Mouse (Mus musculus) embryonic facial prominence, embryonic 11.5 days (tissue): Measurements from ENCODE around the gene Zdhhc7. TPM values are rescaled to one million over a fixed set of nuclear protein-coding genes. Genes with fewer than 3 reads are reported as not detected.
A peak's percentile ranks its signal among the peaks of the same experiment; 100 is the strongest.

ENCODE experiments used
- ATAC-seq: fragments of 200-750 bp; cut with Nextera tagmentation; replicated peaks from 2 replicates; pipeline ENCODE4 v1.8.0; 2017; ENCODE audit warnings: low read depth; ENCODE audit not compliant: insufficient number of reproducible peaks, low FRiP score, low TSS enrichment
- DNase-seq: peaks from one replicate; pipeline ENCODE4 v3.0.0-alpha.2; 2015; ENCODE audit warnings: low spot score
- H3K27ac ChIP-seq: fragments of 300-500 bp; sonication (generic); replicated peaks from 2 replicates; pipeline ENCODE4 v1.5.1; 2014; ENCODE audit warnings: mild to moderate bottlenecking, low read depth, low read length, control low read depth
- H3K27me3 ChIP-seq: fragments of 300-500 bp; sonication (generic); 2 replicates; pipeline ENCODE4 v1.6.1; 2014; ENCODE audit warnings: mild to moderate bottlenecking, low read length, moderate library complexity, mixed read lengths; ENCODE audit not compliant: control insufficient read depth, insufficient read depth
- H3K36me3 ChIP-seq: fragments of 300-500 bp; sonication (generic); replicated peaks from 2 replicates; pipeline ENCODE4 v1.6.1; 2014; ENCODE audit warnings: low read depth, mild to moderate bottlenecking, low read length, moderate library complexity, mixed read lengths; ENCODE audit not compliant: control insufficient read depth, insufficient read depth
- H3K4me1 ChIP-seq: fragments of 300-500 bp; sonication (generic); 2 replicates; pipeline ENCODE4 v1.6.1; 2014; ENCODE audit warnings: low read length, mixed read lengths; ENCODE audit not compliant: control insufficient read depth, insufficient read depth
- H3K4me2 ChIP-seq: fragments of 300-500 bp; sonication (generic); 2 replicates; pipeline ENCODE4 v1.6.1; 2014; ENCODE audit warnings: low read depth, mild to moderate bottlenecking, control low read depth, low read length, moderate library complexity
- H3K4me3 ChIP-seq: fragments of 300-500 bp; sonication (generic); 2 replicates; pipeline ENCODE4 v1.5.1; 2014; ENCODE audit warnings: low read depth, low read length, control low read depth
- H3K9ac ChIP-seq: fragments of 300-500 bp; sonication (generic); replicated peaks from 2 replicates; pipeline ENCODE4 v1.6.1; 2014; ENCODE audit warnings: mild to moderate bottlenecking, control low read depth, low read length
- H3K9me3 ChIP-seq: fragments of 300-500 bp; sonication (generic); replicated peaks from 2 replicates; pipeline ENCODE4 v1.6.1; 2016; ENCODE audit warnings: mild to moderate bottlenecking, low read length, inconsistent platforms, mixed read lengths; ENCODE audit not compliant: control insufficient read depth
- WGBS: fragments of 180-500 bp; shearing (Covaris S2); extraction: QIAGEN DNeasy Blood & Tissue Kit; methylation state at CpG from one replicate; pipeline ENCODE4 v1.1.7; 2014; 5-methylcytosine and 5-hydroxymethylcytosine counted together
- polyA plus RNA-seq: library from polyadenylated mRNA; unstranded; fragments of >200 nt; fragmentation: Nextera tagmentation; extraction: Ambion mirVana; gene quantifications from 2 replicates; pipeline ENCODE4 v1.2.1, GENCODE M21; 2014

Zdhhc7 gene
- polyA plus RNA-seq, 1 experiment from 2014 or later: 23.8 TPM

DNA sequence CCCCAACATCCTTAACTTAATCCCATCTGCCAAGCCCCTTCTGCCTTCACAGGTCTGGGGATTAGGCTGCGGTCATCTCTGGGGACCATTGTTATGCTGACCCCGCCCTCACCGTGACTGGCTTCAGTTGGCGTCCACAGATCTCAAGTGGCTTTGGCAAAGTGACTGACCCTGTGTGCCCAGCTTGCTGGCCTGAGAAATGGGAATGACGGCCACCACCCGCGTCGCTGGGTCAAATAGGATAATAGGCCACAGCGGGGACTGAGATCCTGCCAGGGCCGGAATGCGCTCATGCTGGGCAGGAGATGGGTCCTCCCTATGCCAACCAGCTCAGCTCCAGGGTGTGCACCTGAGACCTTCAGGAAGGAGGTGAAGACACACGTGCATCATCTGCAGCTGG, 62.5 kb downstream of the Zdhhc7 start:
- Histone ChIP-seq H3K27me3 (no peaks in the 10 kb centered on the region), H3K4me3 (no peak overlapping the region), H3K36me3 (no peaks in the 10 kb centered on the region), H3K9me3 (no peaks in the 10 kb centered on the region), H3K4me2 (no peak overlapping the region), H3K4me1 (peaks cover 4% of the 10 kb centered on the region), H3K9ac (no peak overlapping the region), H3K27ac (no peak overlapping the region)
- DNase-seq (no peak), ATAC-seq (no peak)
- 90% methylated on average over 12 of the region's 12 CpGs for WGBS

- ATAC-seq: no peak
These were observed 63.7 kb downstream of the Zdhhc7 start for GRCm38 (mm10) chr8:120037611-120038010.

DNA sequence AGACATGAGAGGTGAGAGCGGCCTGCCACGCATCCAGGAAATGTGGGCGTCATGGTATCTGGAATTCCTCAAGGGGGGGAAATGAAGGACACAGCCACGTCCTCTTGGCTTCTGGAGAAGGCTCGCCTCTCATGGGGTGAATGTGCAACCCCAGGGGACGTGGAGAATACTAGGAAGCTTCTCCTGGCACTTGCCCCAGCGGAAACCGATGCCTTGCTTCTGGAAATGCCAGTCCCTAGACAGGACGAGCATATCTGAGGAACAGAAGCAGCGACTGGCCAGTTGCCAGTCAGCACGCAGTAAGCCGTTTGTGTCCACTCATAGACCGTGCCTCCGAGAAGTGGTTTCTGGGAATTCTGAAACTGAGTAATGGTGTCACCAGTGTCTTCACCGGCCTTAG, 64.1 kb downstream of the Zdhhc7 start:
- Histone ChIP-seq H3K4me2 (no peak overlapping the region), H3K36me3 (no peaks in the 10 kb centered on the region), H3K9ac (no peak overlapping the region), H3K4me1 (peaks cover 4% of the 10 kb centered on the region), H3K4me3 (no peak overlapping the region), H3K27ac (no peak overlapping the region), H3K9me3 (no peaks in the 10 kb centered on the region), H3K27me3 (no peaks in the 10 kb centered on the region)
- DNase-seq: no peak
- WGBS: 83% methylated on average over 15 of the region's 15 CpGs
- no peak for ATAC-seq

More at GRCm38 (mm10) chr8:120037611-120038010, 63.7 kb downstream of the Zdhhc7 start:
- Histone ChIP-seq H3K9ac (no peak overlapping the region), H3K27ac (no peak overlapping the region), H3K36me3 (no peaks in the 10 kb centered on the region), H3K9me3 (no peaks in the 10 kb centered on the region), H3K4me2 (no peak overlapping the region), H3K27me3 (no peaks in the 10 kb centered on the region), H3K4me1 (peaks cover 4% of the 10 kb centered on the region), H3K4me3 (no peak overlapping the region)
- no peak for DNase-seq
- 85% methylated on average over 8 of the region's 8 CpGs for WGBS

- H3K27me3 ChIP-seq: no peaks in the 10 kb centered on the region
- H3K9ac ChIP-seq: no peak overlapping the region
- DNase-seq (no peak), ATAC-seq (no peak)
- peaks cover 4% of the 10 kb centered on the region for H3K4me1 ChIP-seq
- no peak overlapping the region for H3K4me2 ChIP-seq
- H3K9me3 ChIP-seq: no peaks in the 10 kb centered on the region
- WGBS: 67% methylated on average over 4 of the region's 4 CpGs
- no peak overlapping the region for H3K27ac ChIP-seq
- no peak overlapping the region for H3K4me3 ChIP-seq
- H3K36me3 ChIP-seq: no peaks in the 10 kb centered on the region
These were observed 64.7 kb downstream of the Zdhhc7 start for GRCm38 (mm10) chr8:120036578-120036977.

GRCm38 (mm10) chr8:120036111-120036510, 65.2 kb downstream of the Zdhhc7 start:
- H3K27me3 ChIP-seq: no peaks in the 10 kb centered on the region
- WGBS: 5% methylated on average over 9 of the region's 9 CpGs
- peaks cover 4% of the 10 kb centered on the region for H3K4me1 ChIP-seq
- H3K4me2 ChIP-seq: no peak overlapping the region
- no peaks in the 10 kb centered on the region for H3K36me3 ChIP-seq
- DNase-seq (no peak), ATAC-seq (no peak)
- H3K9ac ChIP-seq: no peak overlapping the region
- no peaks in the 10 kb centered on the region for H3K9me3 ChIP-seq
- H3K27ac ChIP-seq: no peak overlapping the region
- H3K4me3 ChIP-seq: no peak overlapping the region

DNA sequence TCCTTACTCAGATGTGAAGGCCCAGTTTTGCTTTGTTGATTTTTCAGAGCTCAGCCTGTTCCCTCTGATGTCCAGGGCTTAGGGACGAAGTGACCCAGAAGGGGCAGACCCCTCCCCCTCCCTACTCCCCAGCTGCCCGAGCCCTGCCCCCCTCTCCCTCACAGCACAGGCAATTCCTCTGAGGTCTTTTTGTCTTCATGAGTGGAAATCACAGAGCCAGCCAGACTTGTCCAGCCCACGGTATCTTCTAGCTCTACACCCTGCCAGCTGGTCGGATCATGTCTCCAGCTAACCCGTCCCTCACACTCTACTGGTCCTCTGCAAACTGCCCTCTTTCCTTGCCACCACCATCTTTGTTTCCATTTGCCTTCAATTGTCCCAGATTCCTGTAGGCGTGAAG, 66.8 kb downstream of the Zdhhc7 start:
- ATAC-seq: no peak
- no peak for DNase-seq
- H3K4me2 ChIP-seq: no peak overlapping the region
- no peak overlapping the region; the same call in 1 of the 2 replicates for H3K27ac ChIP-seq
- H3K27me3 ChIP-seq: no peaks in the 10 kb centered on the region
- 31% methylated on average over 6 of the region's 6 CpGs for WGBS
- H3K4me3 ChIP-seq: no peak overlapping the region
- H3K4me1 ChIP-seq: peaks cover 4% of the 10 kb centered on the region
- no peak overlapping the region; the same call in 1 of the 2 replicates for H3K9ac ChIP-seq
- no peaks in the 10 kb centered on the region for H3K9me3 ChIP-seq
- no peaks in the 10 kb centered on the region for H3K36me3 ChIP-seq

GRCm38 (mm10) chr8:120032549-120033208, 68.6 kb downstream of the Zdhhc7 start:
- Histone ChIP-seq H3K9me3 (no peaks in the 10 kb centered on the region), H3K4me3 (no peak overlapping the region), H3K27me3 (no peaks in the 10 kb centered on the region), H3K4me1 (peaks cover 4% of the 10 kb centered on the region), H3K4me2 (no peak overlapping the region), H3K27ac (0 out of 2 replicates have a peak overlapping the region, but pooled peaks have one; percentile 21), H3K36me3 (no peaks in the 10 kb centered on the region), H3K9ac (no peak overlapping the region)
- ATAC-seq (no peak), DNase-seq (no peak)
- WGBS: 74% methylated on average over 5 of the region's 5 CpGs
